Mouse (Mus musculus) brain, embryonic 14.5 days (tissue): Measurements from ENCODE around the gene Sall4.

Experiments used
- CTCF ChIP-seq: fragments of 200-500 bp; IDR thresholded peaks from 2 replicates; pipeline ENCODE4 v1.5.1; 2012; ENCODE audit warnings: inconsistent platforms, mild to moderate bottlenecking, moderate library complexity, borderline replicate concordance; ENCODE audit not compliant: insufficient read depth, insufficient read length; ENCODE audit errors: extremely low read depth
- POLR2A ChIP-seq: fragments of 200-500 bp; IDR thresholded peaks from 2 replicates; pipeline ENCODE4 v1.6.1; 2012; ENCODE audit warnings: mild to moderate bottlenecking, inconsistent platforms, borderline replicate concordance; ENCODE audit not compliant: poor library complexity, insufficient read depth, insufficient read length, severe bottlenecking; ENCODE audit errors: extremely low read depth

GRCm38 (mm10) chr2:168741273-168742058 is 26.3 kb downstream of the Sall4 start:
- TF ChIP-seq CTCF (peak; percentile 30; the same call in 1 of the 2 replicates), POLR2A (peak; percentile 45; the same call in 1 of the 2 replicates)
